Mouse (Mus musculus) right cerebral cortex, adult 18-20 months (tissue): ENCODE results near the gene Rarb.
"Not testable (repeated sequence)": the region's sequence is repeated elsewhere in the genome, so short reads cannot be mapped to it uniquely, and the experiment has no call there.

Experiments
- DNase-seq: peaks from one replicate; pipeline ENCODE4 v3.0.0; 2022; ENCODE audit warnings: mixed read lengths

Rarb gene

GRCm38 (mm10) chr14:16818602-16819250 is at the start of gene Rarb:
Gene Rarb, minus strand, starts transcription at chr14:16819156.
- DNase-seq, result no peak

- DNase-seq, result no peak
Measured at GRCm38 (mm10) chr14:16842036-16842435, 23.1 kb upstream of the Rarb start.

GRCm38 (mm10) chr14:16841597-16841989 is 22.6 kb upstream of the Rarb start:
- DNase-seq, result no peak

GRCm38 (mm10) chr14:16840951-16841596 is 22.1 kb upstream of the Rarb start:
- DNase-seq, result peak; percentile 21

GRCm38 (mm10) chr14:16840135-16840534 is 21.2 kb upstream of the Rarb start:
- no peak for DNase-seq

GRCm38 (mm10) chr14:16815096-16815741 is 3.7 kb downstream of the Rarb start:
- no peak for DNase-seq

- DNase-seq, result no peak
Measured at GRCm38 (mm10) chr14:16806155-16806554, 12.8 kb downstream of the Rarb start.

- DNase-seq, result no peak
Measured at GRCm38 (mm10) chr14:16790161-16790560, 28.8 kb downstream of the Rarb start.

GRCm38 (mm10) chr14:16781942-16782541 is 36.9 kb downstream of the Rarb start:
- no peak for DNase-seq

- no peak for DNase-seq
Measured at GRCm38 (mm10) chr14:16776723-16777381, 42.1 kb downstream of the Rarb start.

- DNase-seq, result no peak
Measured at GRCm38 (mm10) chr14:16772927-16773326, 46.0 kb downstream of the Rarb start.

GRCm38 (mm10) chr14:16765891-16766290 is 53.1 kb downstream of the Rarb start:
- no peak for DNase-seq

GRCm38 (mm10) chr14:16762773-16763172 is 56.2 kb downstream of the Rarb start:
- DNase-seq, result no peak

- DNase-seq, result no peak
Measured at GRCm38 (mm10) chr14:16758773-16759434, 60.1 kb downstream of the Rarb start.

- DNase-seq, result not testable (repeated sequence)
Measured at GRCm38 (mm10) chr14:16755601-16756000, 63.4 kb downstream of the Rarb start.

- no peak for DNase-seq
Measured at GRCm38 (mm10) chr14:16752648-16753047, 66.3 kb downstream of the Rarb start.

GRCm38 (mm10) chr14:16746982-16747578 is 71.9 kb downstream of the Rarb start:
- peak; percentile 29 for DNase-seq

GRCm38 (mm10) chr14:16740982-16741739 is 77.8 kb downstream of the Rarb start:
- peak; percentile 54 for DNase-seq

GRCm38 (mm10) chr14:16738538-16738937 is 80.4 kb downstream of the Rarb start:
- DNase-seq, result peak; percentile 70

GRCm38 (mm10) chr14:16737781-16738180 is 81.2 kb downstream of the Rarb start:
- peak; percentile 23 for DNase-seq

GRCm38 (mm10) chr14:16735331-16736012 is 83.5 kb downstream of the Rarb start:
- no peak for DNase-seq
